Mouse (Mus musculus): ENCODE results near the gene Gm20738.
"Not testable (repeated sequence)": the region's sequence is repeated elsewhere in the genome, so short reads cannot be mapped to it uniquely, and the experiment has no call there.

Gm20738 gene

DNA sequence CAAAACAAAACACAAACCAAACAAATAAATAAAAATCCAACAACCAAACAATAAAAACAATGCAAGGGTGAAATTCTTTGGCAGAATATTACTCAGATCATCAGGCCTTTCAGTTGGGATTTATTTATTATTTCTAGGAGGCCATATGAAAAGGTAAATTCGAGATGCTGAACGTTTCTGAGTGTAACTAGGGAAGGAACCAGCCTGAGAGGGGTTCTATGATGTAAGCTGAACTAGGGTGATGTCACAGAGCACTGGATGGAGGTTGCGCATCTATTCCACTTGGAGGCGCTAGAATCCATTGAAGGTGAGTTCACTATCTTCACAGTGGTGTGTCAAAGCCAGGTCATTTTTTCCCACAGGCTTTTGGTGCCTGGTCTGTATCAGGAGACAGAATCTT lies at the start of gene Gm20738:
Gm20738 (plus strand) TSS at position 301 of the 400 bp plus-strand sequence.
- DNase-seq (ENCODE audit: low spot score in 2 of 2), result not testable (repeated sequence)
